Mouse (Mus musculus) right cerebral cortex, postnatal 14 days (tissue): ENCODE measurements at regions not wholly inside any gene's neighbourhood (a gene's known extent, or its start where the extent isn't known, plus 50 kb on each side); places are given as distances from the start of the nearest gene placed in this dataset.

Experiments used
- DNase-seq: peaks from one replicate; pipeline ENCODE4 v3.0.0; 2022

- no peak for DNase-seq
Measured at GRCm38 (mm10) chr3:120898258-120898657, 273.2 kb downstream of the Rwdd3 start.

DNA sequence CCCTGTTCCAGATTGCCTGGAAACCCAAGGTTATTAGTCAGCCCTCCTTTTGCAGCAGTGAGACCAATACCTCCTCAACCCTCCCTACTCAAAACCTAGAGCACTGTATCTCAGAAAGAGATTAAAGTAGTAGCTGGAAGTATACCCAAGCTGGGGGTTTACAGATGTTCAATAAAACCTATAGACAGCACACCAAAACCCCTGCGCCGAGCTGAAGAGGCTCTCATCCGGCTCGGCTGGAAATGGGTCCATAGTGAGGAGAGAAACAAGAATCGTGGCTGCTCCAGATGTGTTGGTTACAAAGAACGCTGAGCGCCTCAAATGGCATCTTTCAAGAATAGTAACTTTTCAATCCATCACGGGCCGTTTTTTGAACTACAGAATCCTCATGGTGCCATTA is 273.7 kb downstream of the Rwdd3 start:
- no peak for DNase-seq

- peak; percentile 15 for DNase-seq
Measured at GRCm38 (mm10) chr3:120897221-120897620, 274.3 kb downstream of the Rwdd3 start.

DNA sequence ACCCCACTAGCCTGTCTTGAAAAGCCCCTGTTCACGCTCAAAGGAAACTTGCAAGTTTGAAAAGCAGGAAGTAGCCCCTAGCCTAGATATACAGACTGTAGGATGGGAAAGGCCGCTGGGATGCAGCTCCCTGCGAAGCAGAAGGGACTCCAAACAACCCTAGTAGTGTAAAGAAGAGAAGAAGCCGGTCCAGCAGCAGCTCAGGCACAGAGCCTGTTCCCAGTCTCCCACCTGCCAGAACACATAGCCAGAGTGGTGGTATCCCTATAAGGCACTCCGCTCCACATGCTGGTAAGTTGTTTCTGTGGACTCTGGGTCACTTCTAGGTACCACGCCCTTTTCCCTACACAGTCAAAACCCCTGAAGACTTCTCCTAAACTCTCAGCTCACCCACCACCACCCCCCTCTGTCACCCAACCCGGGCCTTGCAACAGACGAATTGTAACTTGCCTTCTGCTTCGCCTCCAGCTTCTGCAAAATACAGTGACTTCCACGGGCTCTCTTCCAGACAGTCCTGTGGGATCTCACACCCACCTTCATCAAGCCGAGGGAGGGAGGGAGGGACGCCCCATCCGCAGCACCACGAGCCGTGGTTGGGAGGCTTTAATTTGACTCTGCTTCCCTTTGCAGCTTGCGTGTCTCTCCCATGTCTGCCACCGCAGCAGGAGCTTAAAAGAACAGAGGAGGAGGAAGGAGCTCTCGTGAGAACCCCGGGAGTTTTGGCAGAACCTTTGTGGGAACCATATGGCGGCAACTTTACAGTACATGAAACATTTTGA is 285.2 kb downstream of the Rwdd3 start:
- peak; percentile 44 for DNase-seq

DNA sequence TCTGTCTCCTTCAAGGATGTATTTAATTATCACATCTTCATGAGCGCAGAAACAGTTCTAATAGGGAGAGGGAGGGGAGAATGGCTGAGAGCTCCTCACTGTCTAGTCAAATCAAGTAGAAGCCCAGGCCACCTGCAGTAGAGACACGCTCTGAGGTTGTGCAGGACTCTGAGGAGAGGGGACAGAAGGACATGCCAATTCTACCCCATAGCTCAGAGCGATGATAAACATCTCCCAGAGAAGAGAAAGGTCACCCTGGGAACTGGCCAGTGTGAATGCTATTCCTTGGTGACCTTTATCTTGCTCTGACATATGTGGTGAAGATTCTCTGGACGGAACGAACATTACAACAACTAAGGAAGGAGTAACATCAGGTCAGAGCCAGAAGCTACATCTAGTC is 286.1 kb downstream of the Rwdd3 start:
- no peak for DNase-seq

DNA sequence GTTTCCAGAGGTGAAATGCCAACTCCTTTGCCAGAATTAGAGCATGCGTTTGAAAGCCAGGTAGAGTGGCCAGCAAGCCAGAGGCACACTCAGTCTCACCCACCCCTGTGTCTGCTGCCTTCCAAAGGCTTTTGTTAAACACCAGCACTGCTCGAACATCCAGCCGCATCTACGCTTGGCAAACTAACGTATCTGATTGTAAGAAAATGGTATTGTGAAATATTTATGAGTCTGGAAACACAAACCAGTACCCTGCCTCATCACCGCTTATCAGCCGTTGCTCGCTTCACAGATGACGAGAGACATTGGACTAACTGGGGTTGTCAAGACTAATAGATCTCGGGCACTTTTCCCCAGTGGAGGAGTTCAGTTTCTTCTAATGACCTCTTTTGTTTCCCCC is 287.3 kb downstream of the Rwdd3 start:
- no peak for DNase-seq

DNA sequence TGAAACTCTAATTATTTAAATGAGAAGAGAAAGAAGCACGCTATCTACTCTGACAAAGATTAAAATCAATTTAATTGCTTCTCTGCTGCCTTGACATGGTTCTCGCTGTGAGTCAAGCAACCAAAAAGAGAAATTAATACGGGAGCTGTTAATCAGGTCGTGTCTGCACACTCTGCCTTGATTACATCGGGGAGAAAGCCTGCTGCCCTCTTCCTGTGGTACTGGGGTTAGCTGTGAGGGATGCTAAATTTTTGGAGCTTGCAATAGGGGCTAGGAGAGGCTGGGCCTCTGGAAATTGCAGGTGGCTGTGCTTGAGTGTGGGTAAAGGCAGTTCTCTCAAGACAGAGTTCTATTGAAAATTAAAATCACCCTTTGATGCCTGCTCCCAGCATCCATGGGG is 287.8 kb downstream of the Rwdd3 start:
- no peak for DNase-seq

DNA sequence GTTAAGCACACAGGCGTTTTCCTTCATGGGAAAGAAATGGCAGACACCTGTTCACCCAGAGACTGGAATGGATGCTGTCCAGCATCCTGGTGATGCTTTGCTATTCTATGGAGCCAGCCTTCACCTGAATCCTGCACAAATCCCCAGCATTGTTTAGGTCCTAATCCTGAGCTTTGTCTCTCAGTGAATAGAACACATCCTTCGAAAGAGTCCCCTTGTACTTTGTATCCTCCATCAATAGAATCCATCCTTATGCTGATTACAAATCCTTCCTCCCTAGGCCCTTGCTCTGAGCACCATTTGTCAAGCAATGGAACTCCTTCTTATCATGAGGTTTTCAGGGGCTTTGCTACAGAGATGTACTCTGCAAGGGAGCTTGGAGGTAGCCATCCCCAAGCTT is 292.1 kb downstream of the Rwdd3 start:
- no peak for DNase-seq

GRCm38 (mm10) chr3:120875740-120876139 is 295.8 kb downstream of the Rwdd3 start:
- no peak for DNase-seq

- no peak for DNase-seq
Measured at GRCm38 (mm10) chr3:120865036-120865435, 306.5 kb downstream of the Rwdd3 start.

DNA sequence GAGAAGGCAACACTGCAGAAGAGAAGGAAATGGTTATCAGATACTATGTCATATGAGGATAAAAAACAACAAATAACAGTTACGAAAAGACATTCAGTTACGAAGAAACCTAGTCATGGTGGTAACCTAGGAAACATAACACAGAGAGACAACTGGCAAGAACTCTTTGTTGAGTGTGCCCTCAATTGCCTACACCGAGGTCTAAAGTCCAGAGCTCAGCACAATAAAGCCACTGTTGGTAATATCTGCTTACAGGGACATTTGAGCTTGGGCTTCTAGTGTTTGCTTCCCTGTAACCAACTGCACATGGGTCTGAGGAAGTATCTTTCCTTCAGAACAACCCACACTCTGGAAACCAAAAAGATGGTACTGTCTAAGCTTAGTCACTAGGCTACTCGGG is 309.9 kb downstream of the Rwdd3 start:
- no peak for DNase-seq

- no peak for DNase-seq
Measured at GRCm38 (mm10) chr3:120858281-120858680, 313.2 kb downstream of the Rwdd3 start.

- DNase-seq: no peak
Measured at GRCm38 (mm10) chr3:120854322-120854721, 317.2 kb downstream of the Rwdd3 start.

GRCm38 (mm10) chr3:120843623-120844022 is 327.9 kb downstream of the Rwdd3 start:
- DNase-seq: no peak

GRCm38 (mm10) chr3:120823536-120823935 is 348.0 kb downstream of the Rwdd3 start:
- DNase-seq: no peak

DNA sequence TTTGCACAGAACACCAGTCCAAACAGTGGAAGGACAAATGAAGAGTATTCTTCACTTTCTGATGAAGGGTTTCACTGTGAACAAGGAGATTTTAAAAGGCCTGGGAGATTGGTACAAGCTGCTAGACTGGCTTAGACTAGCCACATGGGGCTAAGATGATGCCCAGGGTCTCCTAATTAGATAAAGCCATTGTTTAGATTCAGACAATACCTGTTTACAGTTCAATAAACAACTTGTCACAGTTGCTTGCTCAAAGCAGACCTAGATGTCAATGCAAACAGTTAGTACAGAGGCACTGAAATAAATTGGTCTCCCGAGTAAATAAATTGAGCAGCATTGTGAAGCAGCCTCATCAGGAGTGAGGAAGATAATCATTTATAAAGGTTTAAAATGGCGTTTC is 359.6 kb downstream of the Rwdd3 start:
- DNase-seq: no peak

DNA sequence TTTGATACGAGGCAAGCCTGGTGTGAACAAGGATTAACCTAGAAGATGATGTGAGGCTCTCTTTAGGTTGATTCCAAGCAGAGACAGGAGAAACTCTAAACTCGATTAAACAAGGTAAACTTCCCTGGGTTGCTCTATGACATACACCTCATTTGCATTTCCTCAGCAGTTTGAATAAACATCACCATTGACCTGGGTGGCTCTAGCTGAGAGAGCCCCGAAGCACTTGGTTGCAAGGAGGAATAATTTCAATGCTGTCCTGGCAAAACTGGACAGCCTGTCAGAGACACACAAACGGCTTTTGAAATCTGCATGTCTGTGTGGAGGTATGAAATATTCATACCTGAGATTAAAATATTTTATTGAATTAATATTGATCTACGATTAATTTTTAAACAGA is 361.0 kb downstream of the Rwdd3 start:
- no peak for DNase-seq

GRCm38 (mm10) chr3:120810048-120810447 is 361.4 kb downstream of the Rwdd3 start:
- DNase-seq: no peak

DNA sequence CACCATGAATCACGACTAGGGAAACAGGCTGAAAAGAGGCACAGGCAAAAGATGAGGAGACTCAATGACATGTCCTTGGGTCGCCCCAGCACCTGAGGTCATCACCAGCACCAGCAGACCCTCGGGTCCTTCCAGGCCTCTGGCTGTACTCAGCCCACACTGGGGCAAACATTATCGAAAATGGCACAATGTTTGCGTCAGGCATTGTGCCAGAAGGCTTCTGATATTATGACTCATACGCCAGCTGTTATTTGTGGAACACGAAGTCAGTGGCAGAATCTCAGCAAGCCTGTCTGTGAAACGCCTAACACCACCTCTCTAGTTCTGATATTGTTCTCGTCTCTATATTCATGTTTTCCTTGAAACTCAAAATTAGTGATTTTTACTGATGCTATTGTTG is 384.8 kb downstream of the Rwdd3 start:
- peak; percentile 14 for DNase-seq

DNA sequence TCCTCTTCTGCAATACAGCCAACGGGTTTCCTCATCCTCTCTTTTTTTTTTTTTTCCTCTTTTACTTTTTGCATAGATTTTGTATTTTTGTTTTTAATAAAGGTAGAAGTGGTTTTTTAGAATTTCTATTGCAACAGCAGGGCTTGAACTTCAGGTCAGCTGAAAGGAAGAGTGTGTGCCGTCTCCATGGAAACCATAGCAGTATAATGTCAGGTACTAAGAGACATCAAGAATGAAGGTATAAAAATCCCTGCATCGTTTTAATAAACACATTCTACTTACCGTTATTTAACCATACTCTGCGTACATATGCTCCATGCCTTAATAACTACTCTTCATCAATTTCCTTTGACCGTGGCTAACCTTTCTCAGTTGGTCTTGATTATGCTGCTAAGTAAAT is 390.0 kb downstream of the Rwdd3 start:
- DNase-seq: no peak

DNA sequence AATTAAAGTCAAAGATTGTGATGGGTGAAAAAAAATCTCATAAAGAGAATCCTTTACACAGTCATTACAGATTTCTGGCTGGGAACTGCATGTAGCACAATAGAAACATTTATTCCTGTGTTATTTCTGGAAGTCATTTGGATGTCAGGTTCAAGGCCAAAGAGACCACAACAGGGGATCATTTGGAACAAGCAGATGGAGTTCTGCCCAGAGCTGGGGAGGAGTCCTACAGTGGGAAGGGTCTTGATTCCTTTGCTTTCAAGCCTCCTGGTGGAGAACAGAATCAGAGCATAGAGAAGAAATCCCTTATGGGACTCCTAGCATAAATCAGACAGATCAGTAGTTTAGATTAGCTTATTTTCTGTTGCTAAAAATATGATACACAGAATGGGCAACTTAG is 392.4 kb downstream of the Rwdd3 start:
- no peak for DNase-seq

- DNase-seq: no peak
Measured at GRCm38 (mm10) chr3:120774951-120775350, 396.5 kb downstream of the Rwdd3 start.

DNA sequence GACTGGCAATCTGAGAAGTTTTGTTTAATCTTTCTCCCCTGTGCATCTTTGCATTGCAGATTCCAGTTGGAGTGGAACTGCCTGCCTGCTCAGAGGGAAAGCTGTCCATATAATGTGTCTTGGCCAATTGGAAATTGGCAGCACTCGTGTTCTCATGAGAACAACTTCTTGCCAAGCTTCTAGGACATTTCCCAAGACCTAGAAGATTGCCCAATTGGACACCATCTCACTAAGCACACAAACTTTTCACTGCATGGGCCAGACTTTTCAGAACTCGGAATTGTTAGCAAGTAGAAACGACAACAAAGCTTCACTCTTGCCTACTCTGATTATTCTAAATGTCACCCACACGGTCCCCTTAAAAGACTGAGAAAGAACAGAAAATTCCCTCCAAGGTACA is 409.8 kb downstream of the Rwdd3 start:
- DNase-seq: no peak

DNA sequence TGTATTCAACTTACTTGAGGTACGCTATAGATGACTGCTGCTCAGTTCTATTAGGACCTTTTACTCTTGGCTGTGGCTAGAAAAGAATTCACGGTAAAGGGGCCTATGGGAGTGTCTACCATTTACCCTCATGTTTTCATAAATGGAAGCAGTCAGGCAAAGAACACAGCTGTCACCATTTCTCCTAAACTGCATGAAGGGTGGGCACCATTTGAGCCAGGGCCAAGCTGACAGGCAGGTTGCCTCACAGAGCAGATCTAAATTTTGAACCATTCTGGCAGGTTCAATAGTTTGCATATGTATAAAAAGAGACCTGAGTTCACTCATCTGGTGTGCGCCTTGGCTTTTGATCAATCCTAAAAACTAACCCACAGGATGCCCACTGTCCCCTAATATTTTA is 410.3 kb downstream of the Rwdd3 start:
- DNase-seq: no peak

GRCm38 (mm10) chr3:120748513-120748912 is 423.0 kb downstream of the Rwdd3 start:
- DNase-seq: no peak
